Mouse (Mus musculus) left cerebral cortex, adult 18-20 months (tissue): ENCODE data around the gene Hdac11. TPM values are rescaled to one million over a fixed set of nuclear protein-coding genes. Genes with fewer than 3 reads are reported as not detected.
"Not testable (repeated sequence)": the region's sequence is repeated elsewhere in the genome, so short reads cannot be mapped to it uniquely, and the experiment has no call there.

Source experiments
- DNase-seq, 2 experiments: peaks; one replicate each; pipeline ENCODE4 v3.0.0; 2021 to 2022; ENCODE audit warnings: low spot score in 2 of 2, mixed read lengths in 1 of 2
- long read RNA-seq, 2 experiments: library from polyadenylated mRNA; stranded (forward); transcript quantifications; one replicate each; pipeline ENCODE4 v2.0.0; 2021
- total RNA-seq, 2 experiments: library from RNA; stranded (reverse); gene quantifications; 2 replicates each; pipeline ENCODE4 v1.2.3; 2021

Gene Hdac11
- total RNA-seq, result 100 to 1,000 TPM; 170 to 186 TPM
- long read RNA-seq, experiment 1, transcript Hdac11-201 (10 exons, 2,653 nt), result major isoform, 119 of 191 reads
- long read RNA-seq, experiment 1, transcript Hdac11-203 (2 exons, 815 nt), result minor isoform, 15 of 191 reads
- long read RNA-seq, experiment 1, partial matches to known transcripts, result 38 of 191 reads
- long read RNA-seq, experiment 1, other reads (novel, unspliced or antisense), result 19 of 191 reads
- long read RNA-seq, experiment 2, transcript Hdac11-201 (10 exons, 2,653 nt), result major isoform, 80 of 123 reads
- long read RNA-seq, experiment 2, partial matches to known transcripts, result 36 of 123 reads
- long read RNA-seq, experiment 2, other reads (novel, unspliced or antisense), result 3 of 123 reads

DNA sequence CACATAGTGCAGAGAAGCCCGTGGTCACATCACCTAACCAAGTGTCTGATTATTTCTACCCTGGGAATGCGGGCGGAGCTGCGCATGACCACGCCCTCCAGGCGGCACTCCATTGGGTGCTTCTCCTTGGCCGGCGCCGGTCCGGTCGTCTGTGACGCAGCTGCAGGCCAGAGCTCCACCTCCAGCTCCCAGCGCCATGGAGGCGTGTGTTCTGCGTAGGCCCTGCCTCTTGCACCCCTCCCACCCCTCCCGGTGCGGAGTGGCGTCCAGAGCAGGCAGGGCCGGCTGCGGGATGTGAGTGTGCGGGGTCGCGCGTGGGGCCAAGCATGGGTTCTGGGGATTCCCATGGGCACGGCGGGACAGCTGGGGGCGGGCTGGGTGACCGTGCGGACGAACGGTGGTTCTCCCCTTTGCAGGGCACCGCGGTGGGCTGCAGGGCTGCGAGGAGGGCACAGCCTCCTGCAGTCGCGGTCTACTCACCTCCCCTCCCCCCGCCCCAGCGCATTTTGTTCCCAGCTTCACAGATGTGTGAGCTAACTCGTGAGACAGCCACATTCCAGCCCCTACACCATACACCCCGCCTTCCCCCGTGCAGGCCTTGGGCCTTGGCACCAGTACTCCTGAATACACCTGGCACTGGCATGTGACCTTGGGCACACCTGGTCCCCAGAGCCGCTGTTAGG, at the start of gene Hdac11:
Gene Hdac11, plus strand, starts transcription at position 112 of the 683 bp plus-strand sequence.
- peak; percentile 87 to 94 for DNase-seq

DNA sequence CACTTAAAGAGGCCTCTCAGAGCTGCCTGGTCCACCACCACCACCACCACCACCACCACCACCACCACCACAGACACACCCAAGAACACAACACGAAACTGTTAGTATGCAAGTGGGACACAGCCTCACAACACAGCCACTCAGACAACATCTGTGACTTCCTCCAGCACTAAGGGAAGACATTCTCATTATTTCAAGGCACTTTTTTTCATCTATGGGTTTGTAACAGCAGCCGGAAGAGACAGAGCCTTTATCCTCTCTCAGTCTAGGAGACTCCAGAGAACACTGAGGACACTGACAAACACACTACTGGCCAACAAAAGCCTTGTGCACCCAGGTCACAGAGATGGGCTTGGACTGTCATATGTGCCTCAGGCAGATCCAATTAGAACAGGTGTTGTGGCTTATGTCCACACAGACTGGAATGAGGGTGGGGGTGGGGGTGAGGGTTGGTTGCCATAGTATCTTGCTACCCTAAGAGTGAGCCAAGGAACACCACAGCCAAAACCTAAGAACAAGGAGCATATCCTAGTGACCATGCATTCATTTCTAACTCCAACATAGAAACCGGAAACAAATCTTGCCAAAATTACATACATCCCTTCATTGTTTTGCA, 48.1 kb upstream of the Hdac11 start:
- no peak for DNase-seq

DNA sequence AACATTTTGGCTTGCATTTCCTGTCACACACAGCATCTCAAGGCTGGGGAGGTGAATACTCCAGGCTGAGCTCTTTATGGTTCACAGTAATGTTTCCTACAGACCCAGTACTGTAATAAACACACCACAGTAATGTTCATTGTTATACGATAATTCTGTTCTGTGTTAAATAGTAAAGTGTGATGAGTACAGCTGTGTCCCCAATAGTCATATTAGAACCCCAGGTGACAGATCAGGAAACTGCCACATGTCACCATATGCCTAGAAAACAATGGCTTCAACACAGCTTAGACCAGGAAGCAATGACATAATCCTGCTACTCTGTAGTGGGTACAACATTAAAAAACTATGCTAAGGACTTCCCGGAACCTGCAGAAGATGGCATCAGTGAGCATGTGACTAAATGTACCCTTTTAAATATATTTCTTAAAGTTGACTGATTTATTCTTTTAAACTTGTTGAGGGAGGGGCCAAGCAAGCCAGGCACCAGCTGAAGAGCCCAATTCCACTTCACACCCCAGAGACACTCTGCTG, 47.5 kb upstream of the Hdac11 start:
- DNase-seq, result no peak

DNA sequence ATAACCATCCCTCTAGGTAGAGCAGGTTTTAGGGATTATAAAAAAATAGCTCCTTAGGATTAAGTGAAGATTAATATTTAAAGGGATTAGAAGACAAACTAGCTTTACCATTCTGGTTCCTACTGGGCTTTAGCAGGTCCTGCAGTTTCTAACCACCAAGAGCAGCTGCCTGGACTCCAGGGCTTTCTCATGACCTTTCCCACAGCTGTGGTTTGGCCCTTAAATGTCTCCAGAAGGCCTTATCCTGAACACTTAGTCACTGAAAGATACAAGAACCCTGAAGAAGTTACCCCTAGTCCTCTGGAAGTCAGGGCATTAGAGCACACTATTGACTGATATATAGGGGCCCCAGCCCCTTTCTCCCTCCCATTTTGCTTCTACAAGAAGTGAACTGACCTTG, 47.0 kb upstream of the Hdac11 start:
- no peak for DNase-seq

DNA sequence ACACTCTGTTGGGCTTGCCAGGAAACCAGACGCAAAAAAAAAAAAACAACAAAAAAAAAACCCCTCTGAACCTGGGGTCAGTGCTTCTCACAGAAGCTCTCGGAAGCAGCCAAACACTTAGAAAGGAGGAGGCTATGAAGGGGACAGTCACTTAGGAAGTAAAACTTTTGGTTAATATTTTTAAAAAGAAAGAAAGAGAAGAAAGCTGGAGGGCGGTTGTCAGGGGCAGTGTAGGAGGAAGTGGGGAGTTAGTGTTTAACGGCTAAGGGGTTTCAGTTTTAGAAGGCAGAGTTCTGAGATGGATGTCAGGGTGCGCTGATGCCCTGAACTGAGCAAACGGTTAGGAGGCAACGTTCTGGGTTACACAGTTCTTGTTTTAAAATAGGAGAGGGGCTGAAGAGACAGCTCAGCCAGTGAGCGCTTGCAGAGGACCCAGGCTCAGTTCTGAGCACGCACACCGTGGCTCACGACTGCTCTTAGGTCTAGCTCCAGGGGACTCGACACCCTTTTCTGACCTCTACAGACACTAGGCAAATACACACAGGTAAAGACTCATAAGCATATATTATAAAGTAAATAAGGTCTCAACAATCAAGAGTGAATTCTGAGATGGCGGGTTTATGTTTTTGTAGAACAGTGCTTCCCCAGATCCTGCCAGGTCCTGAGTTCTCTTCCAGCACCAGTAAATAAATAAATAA, 46.0 kb upstream of the Hdac11 start:
- no peak for DNase-seq

DNA sequence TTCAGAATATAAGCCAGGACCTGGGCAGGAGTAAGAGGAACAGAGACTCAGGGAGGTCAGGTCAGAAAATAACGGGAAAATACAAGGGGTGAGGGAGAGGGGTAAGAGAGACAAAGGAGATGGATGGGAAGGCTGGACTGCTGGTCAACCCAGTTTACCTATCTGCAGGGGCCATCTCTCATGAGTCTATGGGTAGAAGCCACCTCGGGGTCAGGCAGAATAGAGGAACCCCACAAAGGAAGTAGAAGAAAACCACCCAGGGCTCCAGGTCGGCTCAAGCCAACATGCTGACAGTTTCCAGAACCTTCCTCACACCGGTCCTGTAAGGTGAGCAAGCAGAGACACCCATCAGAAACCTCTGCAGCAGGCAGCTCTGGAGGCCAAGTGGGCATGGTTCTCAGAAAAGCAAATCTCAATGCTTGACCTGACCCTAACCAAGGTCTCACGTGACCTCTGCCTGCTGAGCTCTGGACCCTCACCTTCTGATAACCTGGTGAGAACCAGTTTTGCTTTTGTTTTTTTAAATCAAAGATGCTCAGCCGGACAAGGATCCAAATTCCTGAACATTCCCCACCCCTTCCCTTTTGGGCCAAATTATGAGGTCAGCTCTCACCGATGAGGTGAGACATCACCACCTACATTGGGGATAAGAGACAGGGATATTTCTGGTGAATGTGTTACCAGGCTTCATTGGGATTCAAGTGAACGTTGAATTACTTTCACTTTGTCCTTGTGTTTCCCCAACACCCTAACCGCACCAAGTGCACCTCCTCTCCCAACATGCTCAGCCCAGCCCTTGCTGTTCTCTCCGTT, 45.1 kb upstream of the Hdac11 start:
- DNase-seq, result no peak

DNA sequence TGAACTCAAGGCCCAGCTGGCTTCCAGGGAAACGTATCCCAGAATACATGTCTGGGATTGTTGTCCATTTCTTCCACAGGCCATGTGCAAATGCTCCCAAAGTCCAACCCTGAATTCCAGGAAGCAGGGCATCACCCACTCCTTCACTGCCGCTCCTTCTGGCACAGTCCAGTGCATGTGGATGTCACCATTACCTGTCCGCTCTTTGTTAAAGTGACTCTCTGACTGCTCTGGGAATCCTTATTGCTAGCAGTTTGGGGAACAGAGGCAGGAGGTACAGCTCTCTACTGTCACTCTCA, 44.6 kb upstream of the Hdac11 start:
- DNase-seq, result no peak

DNA sequence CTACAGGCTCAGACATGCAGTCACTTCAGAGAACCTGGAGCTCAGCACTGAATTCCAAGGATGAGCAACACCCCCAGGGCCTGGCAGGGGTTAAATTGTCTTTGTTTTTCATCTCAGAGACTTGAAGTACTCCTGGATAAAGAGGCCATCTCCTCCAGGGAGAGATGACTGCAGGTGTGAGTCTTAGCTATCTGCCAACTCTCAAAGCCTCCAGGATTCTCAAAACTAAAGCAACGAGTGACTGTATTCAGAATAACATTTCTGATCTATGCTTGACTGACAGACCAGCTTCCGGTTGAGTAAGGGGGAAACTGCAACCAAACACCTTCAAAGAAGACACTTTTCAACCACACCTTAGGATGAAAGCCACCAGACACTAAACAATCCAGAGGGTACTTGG, 41.7 kb upstream of the Hdac11 start:
- DNase-seq, result no peak

DNA sequence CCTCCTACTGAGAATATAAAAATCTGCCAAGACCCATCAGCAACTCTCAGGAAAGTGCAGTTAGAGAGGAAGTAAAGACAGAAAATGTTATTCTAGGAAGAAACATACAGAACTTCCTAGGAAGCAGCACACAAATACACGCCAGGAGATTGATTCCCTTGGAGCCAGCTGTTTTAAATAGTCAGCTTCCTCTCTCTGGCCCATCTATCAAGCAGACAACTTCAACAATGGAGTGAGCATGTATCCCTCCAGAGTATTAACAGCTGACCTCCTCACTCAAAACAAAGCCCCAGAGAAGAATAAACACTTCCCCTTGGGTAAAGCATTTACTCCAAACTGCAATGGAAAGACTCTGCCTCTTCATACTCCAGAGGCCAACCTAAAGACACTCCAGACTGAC, 41.3 kb upstream of the Hdac11 start:
- no peak for DNase-seq

DNA sequence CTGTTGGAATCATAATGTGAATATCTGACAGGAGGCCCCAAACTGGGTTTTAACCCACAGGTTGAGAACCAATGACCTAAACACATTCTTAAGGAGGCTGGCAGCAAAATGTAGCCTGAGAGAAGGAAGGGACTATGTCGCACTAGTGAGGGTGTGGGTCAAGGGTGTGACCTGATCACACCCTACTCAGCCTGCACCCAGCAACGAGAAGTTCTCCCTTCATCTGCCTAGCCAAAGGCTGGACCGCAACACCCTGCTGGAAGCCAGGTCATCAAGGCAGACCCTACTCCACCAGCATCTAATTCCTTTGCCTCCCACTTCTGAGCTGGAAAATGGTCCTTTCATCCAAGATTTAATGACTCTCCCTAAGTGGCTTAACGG, 40.6 kb upstream of the Hdac11 start:
- DNase-seq, result no peak

DNA sequence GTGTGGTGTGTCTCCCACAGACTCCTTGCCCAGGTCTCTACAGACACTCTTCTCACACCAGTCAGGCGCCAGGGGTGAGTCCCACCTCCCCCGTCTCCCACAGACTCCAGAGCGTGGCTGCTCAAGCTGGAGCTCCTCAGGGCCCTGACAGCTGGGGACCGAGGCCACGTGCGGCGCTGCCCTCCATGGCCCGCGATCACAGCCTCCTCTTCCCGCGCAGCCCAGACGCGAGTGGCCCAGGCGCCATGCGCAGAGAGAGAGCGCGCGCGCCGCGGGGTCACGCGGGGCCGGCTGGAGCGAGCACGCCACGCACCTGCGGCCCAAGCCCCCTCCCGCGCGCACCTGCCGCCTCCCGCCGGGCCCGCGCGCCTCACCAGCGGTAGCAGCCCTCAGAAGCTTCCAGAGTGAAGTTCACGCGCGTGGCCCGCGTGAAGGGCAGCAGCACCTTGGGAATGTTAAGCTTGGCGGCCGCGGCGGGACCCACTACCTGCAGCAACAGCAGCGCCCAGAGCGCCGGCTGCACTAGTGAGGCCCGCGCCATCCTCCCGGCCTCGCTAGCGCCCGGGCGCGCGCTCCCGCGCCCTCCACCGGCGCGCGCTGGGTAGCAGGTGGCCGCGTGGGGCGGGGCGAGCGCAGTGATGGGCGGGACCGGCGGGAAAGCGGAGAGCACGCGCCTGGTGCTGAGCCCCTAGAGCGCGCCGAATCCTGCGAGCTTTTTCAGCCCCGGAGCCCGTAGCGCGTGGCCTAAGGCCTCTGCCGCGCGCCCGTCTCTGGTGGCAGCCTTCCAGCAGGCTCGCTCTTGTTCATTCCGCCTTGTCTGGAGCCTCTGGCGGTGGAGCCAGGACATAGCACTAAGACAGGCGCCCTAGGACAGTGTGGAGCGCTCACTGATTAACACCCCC, 40.0 kb upstream of the Hdac11 start, which contains the start of gene Nup210:
Gene Nup210, minus strand, starts transcription at position 586 of the 902 bp plus-strand sequence.
- peak; percentile 97 to 98 for DNase-seq

DNA sequence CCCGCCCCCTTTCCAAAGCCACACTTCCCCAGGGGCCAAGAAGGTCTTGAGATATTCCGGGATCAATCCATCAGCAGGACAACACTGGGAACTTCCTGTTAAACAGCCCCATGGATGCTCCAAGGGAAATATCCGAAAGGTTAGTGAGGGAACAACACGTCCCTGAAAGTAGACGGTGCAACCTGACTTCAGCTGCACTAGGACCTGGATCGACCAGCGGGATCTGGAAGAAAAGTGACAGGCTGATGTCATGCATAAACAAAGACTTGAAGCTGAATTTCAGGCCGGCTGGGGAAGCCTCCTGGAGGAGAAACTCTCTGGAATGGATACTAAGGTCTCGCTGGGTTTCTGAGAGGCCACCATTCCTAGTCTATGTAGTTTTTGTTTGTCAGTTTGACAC, 39.3 kb upstream of the Hdac11 start:
- no peak for DNase-seq

DNA sequence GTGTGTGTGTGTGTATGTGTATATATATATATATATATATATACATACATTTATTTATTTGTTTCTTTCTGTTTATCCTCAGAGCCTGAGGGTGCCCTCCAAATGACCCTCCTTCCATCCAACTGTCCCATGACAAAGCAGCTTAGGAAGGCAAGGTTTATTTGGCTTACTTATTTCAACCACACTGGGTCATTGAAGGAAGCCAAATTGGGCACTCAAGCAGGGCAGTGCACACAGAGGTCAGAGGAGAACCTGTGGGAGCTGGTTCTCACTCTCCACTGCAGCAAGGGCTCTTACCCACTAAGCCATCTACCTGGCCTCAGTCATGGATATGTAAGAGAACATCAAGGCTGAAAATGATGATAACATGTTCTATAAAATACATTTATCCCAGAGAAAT, 37.9 kb upstream of the Hdac11 start:
- no peak for DNase-seq

DNA sequence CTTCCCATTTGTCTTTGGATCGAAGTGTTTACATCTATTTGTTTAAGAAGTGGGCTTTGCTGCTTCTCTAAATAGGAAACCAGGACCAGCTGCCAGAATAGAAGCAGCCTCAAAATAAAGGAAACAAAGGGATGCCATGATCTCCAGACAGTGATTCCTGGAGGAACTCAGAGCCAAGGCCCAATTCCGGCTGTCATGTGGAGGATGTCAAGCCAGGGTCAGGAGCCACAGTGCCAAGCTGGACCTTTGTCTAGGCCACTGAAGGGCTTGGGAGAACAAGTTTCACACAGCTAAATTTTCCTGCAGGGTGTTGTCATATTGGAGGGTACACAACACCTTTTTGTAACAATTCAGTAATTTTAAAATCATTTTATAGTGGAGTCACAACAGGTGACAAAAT, 36.3 kb upstream of the Hdac11 start:
- no peak for DNase-seq

DNA sequence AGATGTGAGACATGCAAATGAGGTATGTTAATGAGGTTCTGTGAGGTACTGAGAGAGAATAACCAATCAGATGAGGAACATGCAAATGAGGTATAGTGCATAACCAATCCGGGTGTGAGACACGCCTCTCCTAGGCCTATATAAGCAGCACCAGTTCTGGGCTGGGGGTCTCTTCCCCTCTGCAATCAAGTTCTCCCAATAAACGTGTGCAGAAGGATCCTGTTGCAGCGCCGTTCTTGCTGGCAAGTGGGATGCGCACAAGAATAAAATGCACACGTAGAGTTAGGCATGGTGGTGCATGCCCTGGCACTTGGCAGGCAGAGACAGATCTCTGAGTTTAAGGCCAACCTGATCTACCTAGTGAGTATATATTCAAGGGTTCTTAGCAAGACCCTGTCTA, 35.4 kb upstream of the Hdac11 start:
- DNase-seq, result not testable (repeated sequence)

DNA sequence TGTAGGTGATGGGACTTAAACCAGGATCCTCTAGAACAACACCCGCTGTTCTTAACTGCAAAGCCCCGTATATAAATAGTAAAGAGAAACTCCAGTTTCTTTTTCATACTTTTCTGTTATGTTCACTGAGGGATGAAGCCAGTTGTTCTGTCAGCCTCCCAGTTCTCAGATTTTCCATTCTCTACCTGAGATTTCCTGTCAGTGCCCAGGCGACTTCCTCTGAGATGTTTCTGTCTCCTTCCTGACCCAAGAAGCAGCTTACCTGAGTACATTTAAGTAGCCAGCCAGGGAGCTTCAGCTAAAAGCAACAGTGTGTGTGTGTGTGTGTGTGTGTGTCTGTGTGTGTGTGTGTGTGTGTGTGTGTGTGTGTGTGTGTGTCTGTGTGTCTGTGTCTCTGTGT, 33.0 kb upstream of the Hdac11 start:
- DNase-seq, result no peak

DNA sequence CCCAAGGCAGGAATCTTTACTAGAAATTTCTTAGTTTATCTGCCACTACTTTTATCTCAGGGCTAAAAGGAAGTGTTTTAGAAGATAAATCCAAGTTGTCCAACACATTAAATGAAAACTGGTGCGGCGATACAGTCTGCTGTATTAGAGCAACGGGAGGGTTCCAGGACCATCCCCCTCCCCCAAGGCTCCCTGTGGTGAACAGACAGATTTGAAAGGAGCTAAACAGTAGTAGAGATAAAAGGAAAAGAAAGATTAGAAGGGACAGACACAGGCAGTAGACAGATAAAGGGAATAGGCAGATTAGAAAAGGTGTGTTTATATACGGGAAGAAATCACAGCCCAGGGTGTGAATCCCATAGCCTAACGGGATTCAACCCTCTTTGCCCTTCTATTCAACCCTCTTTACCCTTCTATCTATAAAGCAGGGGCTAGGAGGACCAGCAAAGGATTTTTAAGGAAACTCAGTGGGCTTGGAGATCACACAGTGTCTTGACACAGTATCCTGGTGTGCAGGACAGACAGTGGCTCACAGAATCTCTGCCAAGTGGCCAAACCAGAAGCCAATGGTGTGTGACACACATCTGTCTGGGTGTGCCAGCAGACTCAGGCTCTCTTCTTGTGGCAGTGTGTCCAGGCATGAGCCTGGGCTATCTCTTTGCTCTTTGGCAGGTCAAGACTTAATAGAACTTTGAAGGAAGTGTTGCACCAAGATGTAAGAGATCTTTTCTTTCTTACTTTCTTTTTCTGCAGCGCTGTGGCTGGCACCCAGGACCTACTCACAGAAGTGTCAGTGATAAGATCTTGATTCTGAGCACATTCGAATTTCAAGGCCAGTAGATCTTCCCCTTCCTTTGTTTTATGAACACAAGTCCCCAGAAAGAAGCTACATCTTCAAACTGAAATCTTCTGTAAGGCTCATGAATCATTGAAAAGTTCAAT, 31.9 kb upstream of the Hdac11 start:
- no peak for DNase-seq

DNA sequence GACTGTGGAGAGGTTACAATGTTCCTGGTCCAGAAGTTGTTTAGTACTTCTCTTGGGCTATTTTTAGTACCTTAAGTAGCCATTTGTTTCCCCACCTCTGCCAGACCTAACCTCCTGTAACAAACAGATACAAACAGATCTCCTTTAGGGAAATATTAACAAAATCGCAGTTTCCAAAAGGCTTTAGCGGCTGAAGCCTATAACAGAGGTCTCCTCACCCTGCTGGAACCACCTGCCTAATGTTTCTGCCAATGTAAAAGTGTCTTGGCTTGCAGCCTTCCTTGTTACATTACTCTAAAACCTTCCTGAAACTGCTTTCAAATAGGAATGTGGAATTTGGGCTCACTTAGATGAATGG, 31.3 kb upstream of the Hdac11 start:
- no peak for DNase-seq

DNA sequence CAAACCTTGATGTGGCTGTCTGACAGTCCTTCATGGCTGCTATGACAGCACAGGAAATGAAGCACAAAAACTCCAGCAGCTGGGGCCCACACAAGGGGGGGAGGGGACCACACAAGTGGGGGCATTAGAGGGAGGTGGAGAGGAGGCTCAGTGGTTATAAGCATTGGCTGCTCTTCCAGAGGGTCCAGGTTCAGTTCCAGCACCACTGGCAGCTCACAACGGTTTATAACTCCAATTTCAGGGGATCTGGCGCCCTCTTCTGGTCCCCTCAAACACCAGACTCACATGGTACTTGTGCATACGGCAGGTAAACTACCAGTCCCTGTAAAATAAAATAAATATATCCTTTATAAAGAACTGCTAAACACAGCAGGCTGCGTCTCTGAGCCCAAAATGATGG, 27.5 kb upstream of the Hdac11 start:
- no peak for DNase-seq
